Mouse (Mus musculus): Measurements from ENCODE around the gene Pgbd5. TPM values are rescaled to one million over a fixed set of nuclear protein-coding genes. Genes with fewer than 3 reads are reported as not detected.

Pgbd5 gene
- total RNA-seq, 1 experiment from 2014 or later = not detected

DNA sequence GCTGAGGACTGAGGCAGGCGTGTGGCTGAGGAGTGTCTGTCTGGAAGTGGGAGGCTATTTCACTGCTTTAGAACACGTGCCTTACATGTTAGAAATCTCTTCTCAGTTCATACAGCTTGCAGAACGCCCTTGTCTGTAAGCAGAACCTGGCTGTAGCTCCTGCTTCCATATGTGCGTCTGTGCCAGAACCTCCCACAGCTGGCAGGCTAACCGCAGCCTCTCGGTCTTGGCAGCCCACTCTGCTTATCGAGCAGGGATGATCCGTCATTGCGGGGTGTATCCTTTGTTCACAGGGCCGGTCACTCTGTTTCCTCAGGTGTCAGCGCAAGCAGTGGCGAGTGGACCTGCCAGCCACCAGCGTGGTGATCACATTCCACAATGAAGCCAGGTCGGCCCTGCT is 116.1 kb downstream of the Pgbd5 start:
- no peak for ATAC-seq (ENCODE audit: extremely low read depth, insufficient number of reproducible peaks, low FRiP score, poor library complexity, severe bottlenecking)

DNA sequence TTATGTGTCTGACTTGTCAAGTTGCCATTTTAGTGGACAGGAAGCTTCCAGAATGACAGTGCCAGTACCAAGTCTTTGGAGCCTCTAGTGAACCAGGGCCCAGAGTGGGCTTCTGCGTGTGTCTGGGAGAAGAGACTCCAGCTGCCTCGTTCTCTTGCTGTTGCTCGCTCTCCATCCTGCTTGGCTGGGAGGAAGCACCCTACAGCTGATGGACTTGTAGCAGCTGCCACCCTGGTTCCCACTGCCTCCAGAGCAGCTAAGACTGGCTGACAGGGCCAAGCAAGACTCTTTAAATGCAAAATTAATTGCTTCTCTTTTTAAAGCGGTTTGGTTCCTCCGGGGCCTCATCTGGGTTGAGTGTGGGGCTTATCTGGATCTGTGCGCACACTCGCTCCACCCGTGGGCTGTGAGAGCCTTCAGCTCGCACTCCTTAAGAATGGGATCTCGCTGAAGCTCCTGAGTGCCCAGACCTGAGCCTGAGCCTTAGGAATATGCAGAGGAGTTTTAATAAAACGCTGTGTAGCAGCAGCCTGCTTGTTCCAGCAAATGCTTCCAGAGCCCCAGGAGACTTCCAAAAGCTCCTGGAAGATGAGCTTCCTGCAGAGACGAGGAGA is 118.1 kb downstream of the Pgbd5 start:
- no peak for ATAC-seq (ENCODE audit: extremely low read depth, insufficient number of reproducible peaks, low FRiP score, poor library complexity, severe bottlenecking)

DNA sequence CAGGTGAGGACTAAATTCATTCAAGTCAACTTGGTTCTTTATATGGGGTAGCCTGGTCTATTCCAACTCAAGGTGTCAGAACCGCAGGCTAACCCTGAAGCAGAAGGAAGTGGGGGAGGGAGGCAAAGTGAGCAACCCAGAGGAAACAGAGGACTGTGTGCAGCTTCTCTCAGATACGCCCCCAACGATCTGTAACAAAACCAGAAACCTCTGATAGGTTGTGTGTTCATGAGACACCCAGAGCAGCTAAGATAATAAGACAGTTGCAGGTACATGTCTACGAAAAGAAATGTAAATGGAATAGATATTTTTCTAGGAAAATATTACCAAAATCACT is 120.2 kb downstream of the Pgbd5 start:
- ATAC-seq (ENCODE audit: extremely low read depth, insufficient number of reproducible peaks, low FRiP score, poor library complexity, severe bottlenecking) = no peak

Other genes starting within 250 kb of the Pgbd5 start
- 12.3 and 27.9 TPM in 2 replicates for gene Galnt2, start 208.3 kb downstream of the Pgbd5 start, total RNA-seq (2017)
- 26.2 and 27.5 TPM in 2 replicates for gene Cog2, start 81.1 kb upstream of the Pgbd5 start, total RNA-seq (2017)
- gene Agt, start 130.0 kb upstream of the Pgbd5 start, total RNA-seq (2017) = not detected in 2 replicates
- gene Capn9, start 136.5 kb upstream of the Pgbd5 start, total RNA-seq (2017) = not detected in 2 replicates
- 1.8 and 2.6 TPM in 2 replicates for gene 2310022B05Rik, start 223.7 kb upstream of the Pgbd5 start, total RNA-seq (2017)

All from neutrophil, adult 5-6 weeks (primary cell).